Mouse (Mus musculus): ENCODE data around the gene Ctsl. TPM values are rescaled to one million over a fixed set of nuclear protein-coding genes. Genes with fewer than 3 reads are reported as not detected.

Gene Ctsl
- polyA plus RNA-seq, 1 experiment, result 2.2 TPM

DNA sequence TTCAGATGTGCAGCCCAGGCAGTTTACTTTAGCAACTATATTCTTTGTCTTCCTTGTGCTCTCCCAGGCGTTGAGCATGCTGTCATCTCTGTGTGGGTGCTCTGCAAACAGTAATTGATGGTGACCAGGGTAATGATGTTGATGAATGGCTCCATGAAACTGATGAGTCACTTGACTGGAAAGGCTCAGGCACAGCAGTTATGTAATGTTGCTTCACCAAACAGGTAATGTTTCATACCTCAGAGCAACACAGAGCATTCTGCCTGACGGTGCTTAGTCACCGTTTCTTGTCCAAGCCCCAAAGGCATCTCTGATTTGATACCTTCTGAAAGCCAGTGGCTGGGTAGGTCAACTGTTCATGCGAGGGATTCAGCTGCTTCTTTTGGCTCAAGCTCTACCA lies 17.7 kb upstream of the Ctsl start:
- no peak for TF ChIP-seq GATA1 (IDR thresholded peaks at IDR 0.05; ENCODE audit: low read length)

- no peak for TF ChIP-seq GATA1 (IDR thresholded peaks at IDR 0.05; ENCODE audit: low read length)
These were observed 15.4 kb upstream of the Ctsl start for GRCm38 (mm10) chr13:64386048-64386447.

DNA sequence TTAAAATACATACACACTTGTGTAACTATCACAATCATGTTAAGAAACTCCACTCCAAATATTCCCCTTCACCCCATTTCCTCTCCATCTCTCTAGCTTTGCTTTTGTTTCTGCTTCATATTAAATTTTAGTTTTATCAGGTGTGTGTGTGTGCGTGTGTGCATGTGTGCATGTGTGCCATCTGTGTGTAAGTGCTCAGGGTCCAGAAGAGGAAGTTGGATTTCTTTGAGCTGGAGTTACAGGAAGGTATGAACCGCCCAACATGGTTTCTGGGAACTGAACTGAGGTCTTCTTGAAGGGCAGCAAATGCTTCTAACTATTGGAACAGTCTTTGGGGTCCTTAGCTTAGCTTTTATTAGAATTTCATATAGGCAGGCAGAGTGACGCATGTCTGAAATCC lies 14.2 kb upstream of the Ctsl start:
- TF ChIP-seq GATA1 (IDR thresholded peaks at IDR 0.05; ENCODE audit: low read length), result no peak

- TF ChIP-seq GATA1 (IDR thresholded peaks at IDR 0.05; ENCODE audit: low read length), result no peak
These were observed 9.6 kb upstream of the Ctsl start for GRCm38 (mm10) chr13:64380251-64380650.

- TF ChIP-seq GATA1 (IDR thresholded peaks at IDR 0.05; ENCODE audit: low read length), result no peak
These were observed 7.9 kb upstream of the Ctsl start for GRCm38 (mm10) chr13:64378601-64379000.

DNA sequence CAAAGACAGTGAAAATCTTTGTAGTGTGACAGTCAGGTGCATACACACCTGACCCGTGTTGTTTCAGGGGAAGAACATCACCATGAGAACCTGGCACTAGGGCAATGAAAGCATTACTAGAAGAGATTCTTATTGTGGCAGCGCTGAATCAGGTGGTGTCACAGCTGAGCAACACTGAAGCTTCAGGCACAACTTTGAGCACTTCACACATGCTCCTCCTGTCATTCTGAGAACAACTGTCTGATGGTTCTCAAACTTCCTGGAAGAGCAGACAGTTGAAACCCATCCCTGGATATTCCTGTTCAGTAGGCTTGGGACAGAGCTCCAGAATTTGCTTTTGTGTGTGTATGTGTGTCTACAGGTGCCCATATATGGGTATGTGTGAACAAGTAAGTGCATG lies 5.8 kb upstream of the Ctsl start:
- TF ChIP-seq GATA1 (IDR thresholded peaks at IDR 0.05; ENCODE audit: low read length), result no peak

- TF ChIP-seq GATA1 (IDR thresholded peaks at IDR 0.05; ENCODE audit: low read length), result no peak
These were observed 4.5 kb upstream of the Ctsl start for GRCm38 (mm10) chr13:64375160-64375559.

DNA sequence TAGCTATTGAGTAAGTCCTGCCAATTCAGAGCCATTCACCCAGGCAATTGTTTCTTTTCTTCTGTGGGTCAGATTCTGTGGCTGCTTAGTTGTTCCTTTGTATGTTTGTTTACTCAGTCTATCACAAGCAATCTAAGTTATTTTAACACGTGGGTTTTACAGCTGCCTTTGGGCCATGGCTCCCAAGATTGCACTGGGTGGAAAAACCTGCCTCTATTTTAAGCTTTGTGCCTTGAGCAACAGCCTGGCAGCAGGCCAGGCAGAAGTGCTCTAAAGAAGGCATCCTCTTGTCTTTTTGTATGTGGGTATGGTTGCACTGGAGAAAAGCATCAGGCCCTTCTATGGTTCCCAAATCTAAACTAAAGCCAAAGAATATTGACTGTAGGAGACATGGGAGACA lies 3.0 kb upstream of the Ctsl start:
- no peak for TF ChIP-seq GATA1 (IDR thresholded peaks at IDR 0.05; ENCODE audit: low read length)

DNA sequence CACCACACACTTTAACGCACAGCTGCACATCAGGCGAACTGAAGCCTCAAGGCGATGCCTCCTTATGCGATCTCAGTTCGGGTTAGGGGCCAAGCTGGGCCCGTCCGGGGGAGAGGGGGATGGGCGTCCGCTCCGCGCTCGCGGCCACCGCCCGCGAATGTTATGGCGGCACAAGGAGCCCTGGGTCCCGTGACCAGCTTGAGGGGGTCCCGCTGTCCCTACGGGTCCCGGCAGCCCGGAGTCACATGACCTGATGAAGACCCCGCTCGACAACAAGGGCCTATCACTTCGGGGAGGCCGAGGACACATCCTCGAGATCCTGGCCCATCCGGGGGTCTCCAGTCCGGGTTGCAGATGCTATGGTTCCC lies 901 bp downstream of the Ctsl start:
- TF ChIP-seq GATA1 (IDR thresholded peaks at IDR 0.05; ENCODE audit: low read length), result no peak

- no peak for TF ChIP-seq GATA1 (IDR thresholded peaks at IDR 0.05; ENCODE audit: low read length)
These were observed 2.1 kb downstream of the Ctsl start for GRCm38 (mm10) chr13:64368596-64368995.

DNA sequence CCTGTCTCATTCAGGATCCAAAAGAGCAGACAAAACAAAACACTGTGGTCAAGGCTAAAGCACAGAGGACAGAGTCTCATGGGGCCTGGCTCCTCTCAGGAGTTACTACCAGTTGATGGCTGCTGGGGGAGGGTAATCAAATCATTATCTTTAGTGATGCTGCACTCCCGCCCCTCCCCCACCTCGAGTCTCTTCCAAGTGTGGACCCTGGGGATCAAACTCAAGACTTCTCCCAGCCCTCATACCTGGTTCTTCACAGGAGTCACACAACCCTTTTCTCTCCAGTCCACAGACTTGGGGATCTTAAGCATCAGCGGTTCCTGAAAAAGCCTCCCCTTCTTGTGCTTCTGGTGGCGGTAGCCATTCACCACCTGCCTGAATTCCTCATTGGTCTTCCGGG lies 3.1 kb downstream of the Ctsl start:
- no peak for TF ChIP-seq GATA1 (IDR thresholded peaks at IDR 0.05; ENCODE audit: low read length)

GRCm38 (mm10) chr13:64365326-64365725 lies 5.4 kb downstream of the Ctsl start:
- no peak for TF ChIP-seq GATA1 (IDR thresholded peaks at IDR 0.05; ENCODE audit: low read length)

GRCm38 (mm10) chr13:64364258-64364657 lies 6.4 kb downstream of the Ctsl start:
- TF ChIP-seq GATA1 (IDR thresholded peaks at IDR 0.05; ENCODE audit: low read length), result no peak

- no peak for TF ChIP-seq GATA1 (IDR thresholded peaks at IDR 0.05; ENCODE audit: low read length)
These were observed 8.6 kb downstream of the Ctsl start for GRCm38 (mm10) chr13:64362139-64362538.

DNA sequence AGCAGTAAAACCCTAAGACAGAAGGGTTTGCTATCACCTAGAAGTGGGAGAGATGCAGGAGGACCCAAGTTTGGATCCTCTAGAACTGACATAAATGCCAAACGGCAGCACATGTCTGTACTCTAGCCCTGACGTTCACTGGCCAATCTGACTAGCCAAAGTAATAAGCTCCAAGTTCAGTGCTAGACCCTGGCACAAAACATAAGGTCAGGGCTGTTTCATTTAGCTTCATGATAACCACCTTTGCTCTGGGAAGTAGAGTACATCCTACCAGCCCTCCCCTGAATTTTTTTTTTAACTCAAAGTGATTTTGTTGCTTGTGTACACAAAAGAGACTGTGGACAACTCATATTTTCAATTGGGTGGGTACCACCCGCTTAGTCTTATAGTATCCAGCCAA lies 9.7 kb downstream of the Ctsl start:
- TF ChIP-seq GATA1 (IDR thresholded peaks at IDR 0.05; ENCODE audit: low read length), result no peak

- no peak for TF ChIP-seq GATA1 (IDR thresholded peaks at IDR 0.05; ENCODE audit: low read length)
These were observed 11.0 kb downstream of the Ctsl start for GRCm38 (mm10) chr13:64359702-64360101.

- TF ChIP-seq GATA1 (IDR thresholded peaks at IDR 0.05; ENCODE audit: low read length), result no peak
These were observed 12.2 kb downstream of the Ctsl start for GRCm38 (mm10) chr13:64358476-64358875.

GRCm38 (mm10) chr13:64357389-64357788 lies 13.3 kb downstream of the Ctsl start:
- no peak for TF ChIP-seq GATA1 (IDR thresholded peaks at IDR 0.05; ENCODE audit: low read length)

All from G1E-ER4 (cell line).